Mouse (Mus musculus): ENCODE data around the gene Pla2g7. TPM values are rescaled to one million over a fixed set of nuclear protein-coding genes. Genes with fewer than 3 reads are reported as not detected.

Pla2g7 gene
- polyA plus RNA-seq, 1 experiment = 38.7 TPM

GRCm38 (mm10) chr17:43573624-43574073 lies 5.8 kb downstream of the Pla2g7 start:
- TF ChIP-seq POLR2A (IDR thresholded peaks at IDR 0.05; ENCODE audit: low read depth, low read length) = no peak
- TF ChIP-seq CTCF (IDR thresholded peaks at IDR 0.05; ENCODE audit: borderline replicate concordance, insufficient read depth, low read length) = no peak
- no peaks in the 10 kb centered on the region for H3K4me1 ChIP-seq (ENCODE audit: control insufficient read depth, insufficient read depth, low read length)
- H3K4me3 ChIP-seq (ENCODE audit: insufficient read depth, low read length) = no peak overlapping the region
- no peak overlapping the region for H3K27ac ChIP-seq (ENCODE audit: insufficient read depth, low read length)

- H3K4me1 ChIP-seq (ENCODE audit: control insufficient read depth, insufficient read depth, low read length) = peaks cover 11% of the 10 kb centered on the region
- peak overlapping the region; percentile 18; the same call in 1 of the 2 replicates for H3K27ac ChIP-seq (ENCODE audit: insufficient read depth, low read length)
- no peak overlapping the region for H3K4me3 ChIP-seq (ENCODE audit: insufficient read depth, low read length)
- no peak for TF ChIP-seq CTCF (IDR thresholded peaks at IDR 0.05; ENCODE audit: borderline replicate concordance, insufficient read depth, low read length)
- no peak for TF ChIP-seq POLR2A (IDR thresholded peaks at IDR 0.05; ENCODE audit: low read depth, low read length)
Observed at GRCm38 (mm10) chr17:43580456-43580855, 12.6 kb downstream of the Pla2g7 start.

GRCm38 (mm10) chr17:43581012-43581467 lies 13.1 kb downstream of the Pla2g7 start:
- Histone ChIP-seq H3K4me1 (ENCODE audit: control insufficient read depth, insufficient read depth, low read length) (peaks cover 11% of the 10 kb centered on the region), H3K4me3 (ENCODE audit: insufficient read depth, low read length) (no peak overlapping the region), H3K27ac (ENCODE audit: insufficient read depth, low read length) (peak overlapping the region; percentile 0; the same call in 1 of the 2 replicates)
- TF ChIP-seq CTCF (IDR thresholded peaks at IDR 0.05; ENCODE audit: borderline replicate concordance, insufficient read depth, low read length) = no peak
- no peak for TF ChIP-seq POLR2A (IDR thresholded peaks at IDR 0.05; ENCODE audit: low read depth, low read length)

- Histone ChIP-seq H3K27ac (ENCODE audit: insufficient read depth, low read length) (no peak overlapping the region), H3K4me3 (ENCODE audit: insufficient read depth, low read length) (no peak overlapping the region), H3K4me1 (ENCODE audit: control insufficient read depth, insufficient read depth, low read length) (peaks cover 11% of the 10 kb centered on the region)
- TF ChIP-seq CTCF (IDR thresholded peaks at IDR 0.05; ENCODE audit: borderline replicate concordance, insufficient read depth, low read length) (no peak), POLR2A (IDR thresholded peaks at IDR 0.05; ENCODE audit: low read depth, low read length) (no peak)
Observed at GRCm38 (mm10) chr17:43584771-43585170, 16.9 kb downstream of the Pla2g7 start.

- Histone ChIP-seq H3K4me3 (ENCODE audit: insufficient read depth, low read length) (no peak overlapping the region), H3K4me1 (ENCODE audit: control insufficient read depth, insufficient read depth, low read length) (peaks cover under 1% of the 10 kb centered on the region; the same call in 1 of the 2 replicates), H3K27ac (ENCODE audit: insufficient read depth, low read length) (no peak overlapping the region)
- TF ChIP-seq CTCF (IDR thresholded peaks at IDR 0.05; ENCODE audit: borderline replicate concordance, insufficient read depth, low read length) = no peak
- TF ChIP-seq POLR2A (IDR thresholded peaks at IDR 0.05; ENCODE audit: low read depth, low read length) = no peak
Observed at GRCm38 (mm10) chr17:43587278-43587677, 19.4 kb downstream of the Pla2g7 start.

GRCm38 (mm10) chr17:43589750-43590149 lies 21.9 kb downstream of the Pla2g7 start:
- Histone ChIP-seq H3K27ac (ENCODE audit: insufficient read depth, low read length) (no peak overlapping the region), H3K4me3 (ENCODE audit: insufficient read depth, low read length) (no peak overlapping the region), H3K4me1 (ENCODE audit: control insufficient read depth, insufficient read depth, low read length) (peaks cover 4% of the 10 kb centered on the region; the same call in 1 of the 2 replicates)
- TF ChIP-seq CTCF (IDR thresholded peaks at IDR 0.05; ENCODE audit: borderline replicate concordance, insufficient read depth, low read length) = no peak
- no peak for TF ChIP-seq POLR2A (IDR thresholded peaks at IDR 0.05; ENCODE audit: low read depth, low read length)

GRCm38 (mm10) chr17:43590531-43590930 lies 22.6 kb downstream of the Pla2g7 start:
- H3K27ac ChIP-seq (ENCODE audit: insufficient read depth, low read length) = no peak overlapping the region
- H3K4me1 ChIP-seq (ENCODE audit: control insufficient read depth, insufficient read depth, low read length) = peaks cover 4% of the 10 kb centered on the region; the same call in 1 of the 2 replicates
- TF ChIP-seq CTCF (IDR thresholded peaks at IDR 0.05; ENCODE audit: borderline replicate concordance, insufficient read depth, low read length) (no peak), POLR2A (IDR thresholded peaks at IDR 0.05; ENCODE audit: low read depth, low read length) (no peak)
- H3K4me3 ChIP-seq (ENCODE audit: insufficient read depth, low read length) = no peak overlapping the region

- no peak overlapping the region for H3K4me3 ChIP-seq (ENCODE audit: insufficient read depth, low read length)
- TF ChIP-seq POLR2A (IDR thresholded peaks at IDR 0.05; ENCODE audit: low read depth, low read length) (no peak), CTCF (IDR thresholded peaks at IDR 0.05; ENCODE audit: borderline replicate concordance, insufficient read depth, low read length) (no peak)
- peaks cover 4% of the 10 kb centered on the region; the same call in 1 of the 2 replicates for H3K4me1 ChIP-seq (ENCODE audit: control insufficient read depth, insufficient read depth, low read length)
- no peak overlapping the region for H3K27ac ChIP-seq (ENCODE audit: insufficient read depth, low read length)
Observed at GRCm38 (mm10) chr17:43592296-43593291, 24.7 kb downstream of the Pla2g7 start.

GRCm38 (mm10) chr17:43597742-43598141 lies 29.8 kb downstream of the Pla2g7 start:
- no peak overlapping the region for H3K4me3 ChIP-seq (ENCODE audit: insufficient read depth, low read length)
- no peaks in the 10 kb centered on the region; the same call in 1 of the 2 replicates for H3K4me1 ChIP-seq (ENCODE audit: control insufficient read depth, insufficient read depth, low read length)
- no peak overlapping the region for H3K27ac ChIP-seq (ENCODE audit: insufficient read depth, low read length)
- TF ChIP-seq CTCF (IDR thresholded peaks at IDR 0.05; ENCODE audit: borderline replicate concordance, insufficient read depth, low read length) = no peak
- TF ChIP-seq POLR2A (IDR thresholded peaks at IDR 0.05; ENCODE audit: low read depth, low read length) = no peak

GRCm38 (mm10) chr17:43598706-43599105 lies 30.8 kb downstream of the Pla2g7 start:
- TF ChIP-seq CTCF (IDR thresholded peaks at IDR 0.05; ENCODE audit: borderline replicate concordance, insufficient read depth, low read length) (no peak), POLR2A (IDR thresholded peaks at IDR 0.05; ENCODE audit: low read depth, low read length) (no peak)
- Histone ChIP-seq H3K27ac (ENCODE audit: insufficient read depth, low read length) (no peak overlapping the region), H3K4me1 (ENCODE audit: control insufficient read depth, insufficient read depth, low read length) (no peaks in the 10 kb centered on the region; the same call in 1 of the 2 replicates), H3K4me3 (ENCODE audit: insufficient read depth, low read length) (no peak overlapping the region)

Measured in embryonic fibroblast, embryonic 13.5 days (primary cell).